Mouse (Mus musculus) CD4-positive, CD25-positive, alpha-beta regulatory T cell, adult 4 months (primary cell): ENCODE data around the gene 2010111I01Rik. TPM values are rescaled to one million over a fixed set of nuclear protein-coding genes. Genes with fewer than 3 reads are reported as not detected.

Source experiments
- ATAC-seq: one replicate; pipeline ENCODE4 v1.8.0; 2017
- polyA plus RNA-seq, 2 experiments: library from polyadenylated mRNA; unstranded; fragments of 100-300 nt; shearing (Covaris generic); gene quantifications; one replicate each; pipeline ENCODE4 v1.2.1; 2017

Gene 2010111I01Rik
- polyA plus RNA-seq, 2 experiments from 2014 or later, result 224 to 233 TPM

DNA sequence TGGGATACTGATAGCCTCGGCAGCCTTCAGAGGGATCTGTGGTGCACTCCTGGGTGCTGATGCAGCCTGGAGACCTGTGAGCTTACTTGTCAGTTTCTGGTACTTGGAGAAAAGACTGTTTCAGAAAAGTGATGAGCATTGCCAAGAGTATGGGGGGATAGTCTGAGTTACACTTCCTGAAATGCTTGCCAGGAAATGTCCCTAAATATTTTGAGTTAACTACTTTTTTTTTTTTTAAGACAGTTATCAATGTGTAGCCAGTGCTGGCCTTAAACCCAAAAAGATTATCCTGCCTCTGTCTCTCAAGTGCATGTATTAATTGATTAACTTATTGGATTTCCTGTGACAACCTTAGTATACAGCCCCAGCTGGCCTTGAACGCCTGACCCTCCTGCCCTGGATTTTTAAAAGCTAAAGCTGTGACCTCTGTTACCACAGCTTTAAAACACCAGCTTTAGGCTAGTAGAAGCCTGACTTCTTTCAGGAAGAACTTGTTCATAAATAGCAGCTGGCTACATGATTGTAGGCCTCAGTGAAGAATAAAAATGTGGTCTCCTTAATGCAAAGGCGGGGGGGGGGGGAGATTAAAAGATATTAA lies 150.6 kb downstream of the 2010111I01Rik start:
- ATAC-seq, result no peak

DNA sequence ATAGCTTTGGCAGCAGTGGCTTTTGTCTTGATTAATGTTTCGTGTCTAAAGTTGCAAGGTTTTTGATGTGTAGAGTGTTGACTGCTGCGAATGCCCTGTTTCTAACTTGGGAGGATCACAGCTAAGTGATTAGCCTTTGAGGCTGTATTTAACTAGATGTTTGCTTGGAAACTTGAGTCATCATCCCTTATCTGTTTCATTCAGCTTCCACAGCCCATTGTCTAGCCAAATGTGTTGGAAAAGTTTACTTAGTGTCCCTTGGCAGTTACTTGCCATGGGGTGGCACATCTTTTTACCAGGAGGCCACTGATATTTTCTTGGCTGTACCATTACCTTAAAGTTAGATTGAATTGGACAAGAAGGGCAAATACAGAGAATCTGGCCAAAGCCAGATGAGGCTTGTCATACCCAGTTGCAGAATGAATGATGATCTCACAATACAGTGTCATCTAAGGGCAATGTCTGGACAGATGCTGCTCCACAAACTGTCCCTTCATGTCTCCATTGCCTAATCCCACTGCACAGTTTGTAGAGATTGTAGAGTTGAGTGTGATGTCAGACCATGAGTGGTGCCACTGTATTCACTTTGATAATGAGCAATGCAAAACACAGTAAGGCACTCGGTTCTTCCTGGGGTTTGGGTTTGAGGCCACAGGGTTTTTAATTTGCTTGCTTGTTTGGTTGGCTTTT lies 152.9 kb downstream of the 2010111I01Rik start:
- ATAC-seq, result no peak

DNA sequence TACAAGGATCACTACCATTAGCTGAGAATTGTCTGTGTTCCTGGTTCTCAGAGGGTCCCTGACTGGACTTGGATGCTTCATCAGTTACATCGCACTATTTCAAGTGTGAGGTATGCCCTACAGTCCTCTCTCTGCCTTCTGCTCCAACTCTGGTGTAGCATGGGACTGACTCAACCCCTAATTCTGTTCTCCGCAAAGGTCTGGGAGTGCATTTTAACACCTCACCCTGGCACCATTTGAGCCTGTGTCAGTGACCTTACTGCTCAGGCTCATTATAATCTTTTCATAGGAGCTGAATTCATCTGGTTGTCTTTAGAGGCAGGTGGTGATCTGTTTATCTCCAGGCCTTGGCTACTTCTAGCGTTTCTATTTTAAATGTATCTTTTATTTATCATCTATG lies 154.0 kb downstream of the 2010111I01Rik start:
- no peak for ATAC-seq

DNA sequence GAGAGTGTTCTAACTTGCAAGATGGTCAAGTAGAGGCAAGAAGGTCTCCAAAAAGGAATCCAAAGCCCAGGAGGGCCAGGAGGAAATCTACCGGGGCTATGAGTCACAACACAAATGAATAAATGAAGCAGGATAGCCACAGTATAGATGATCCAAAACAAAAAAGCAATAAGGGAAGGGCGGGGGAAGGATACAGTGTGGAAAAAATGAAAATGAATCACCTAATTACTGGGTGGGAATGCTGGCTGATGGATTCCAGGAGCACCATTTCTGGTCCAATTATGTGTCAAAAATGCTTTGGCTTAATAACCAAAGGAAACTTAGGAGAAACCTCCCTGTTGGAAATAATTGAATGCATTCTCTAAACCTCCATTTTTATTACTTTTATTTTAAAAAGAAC lies 155.6 kb downstream of the 2010111I01Rik start:
- ATAC-seq, result no peak

DNA sequence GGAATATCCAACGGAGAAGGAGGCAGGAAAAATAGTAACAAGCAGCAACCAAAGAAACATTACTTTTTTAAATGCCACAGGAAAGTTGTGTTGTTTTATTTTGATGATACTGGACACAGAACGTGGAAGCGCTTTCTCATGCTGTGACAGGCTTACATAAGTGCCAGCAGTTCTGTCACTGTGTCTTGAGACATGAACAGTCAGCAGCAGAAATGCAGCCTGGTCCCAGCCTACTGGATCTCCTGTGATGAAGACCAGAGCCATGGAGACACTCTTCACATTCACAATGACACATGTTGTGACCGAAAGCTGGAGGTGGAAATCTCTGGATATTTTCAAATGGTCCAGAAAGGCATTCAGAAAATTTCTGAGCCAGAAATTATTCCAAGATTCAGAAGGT lies 157.1 kb downstream of the 2010111I01Rik start:
- no peak for ATAC-seq

DNA sequence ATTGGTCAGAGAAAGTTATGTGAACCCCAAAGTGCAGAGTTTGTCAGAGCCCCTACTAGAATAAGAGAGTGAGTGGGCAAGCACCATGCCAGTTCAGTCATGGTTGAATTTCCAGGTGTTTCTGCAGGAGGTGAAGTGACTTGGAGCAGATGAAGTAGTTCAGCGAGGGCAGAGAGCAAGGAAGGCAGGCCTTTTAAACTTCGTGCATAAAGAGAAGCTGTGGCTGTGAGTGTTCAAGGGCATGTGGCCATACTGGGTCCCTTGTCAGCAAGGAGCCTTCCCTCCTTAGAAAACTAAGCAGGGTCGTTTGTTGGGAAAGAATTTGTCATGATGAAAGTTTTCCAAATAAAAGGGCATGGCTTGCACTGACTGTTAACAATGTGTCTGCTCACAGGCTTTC lies 161.5 kb downstream of the 2010111I01Rik start:
- no peak for ATAC-seq

DNA sequence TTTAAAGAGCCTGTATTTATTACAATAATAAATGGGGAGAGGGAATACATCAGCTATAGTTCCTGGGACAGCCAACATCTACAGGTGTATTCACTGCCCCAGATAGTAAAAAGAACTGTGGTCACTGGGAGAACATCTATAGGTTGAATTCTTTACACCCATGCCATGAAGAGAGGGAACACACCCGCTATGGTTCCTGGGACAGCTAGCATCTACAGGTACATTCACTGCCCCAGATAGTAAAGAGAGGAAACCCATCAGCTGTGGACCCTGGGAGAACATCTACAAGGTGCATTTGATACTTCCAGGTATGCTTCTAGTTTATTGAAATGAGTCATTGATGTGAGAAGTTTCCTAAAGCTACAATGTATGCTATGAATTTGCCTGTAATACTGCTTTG lies 162.8 kb downstream of the 2010111I01Rik start:
- no peak for ATAC-seq

DNA sequence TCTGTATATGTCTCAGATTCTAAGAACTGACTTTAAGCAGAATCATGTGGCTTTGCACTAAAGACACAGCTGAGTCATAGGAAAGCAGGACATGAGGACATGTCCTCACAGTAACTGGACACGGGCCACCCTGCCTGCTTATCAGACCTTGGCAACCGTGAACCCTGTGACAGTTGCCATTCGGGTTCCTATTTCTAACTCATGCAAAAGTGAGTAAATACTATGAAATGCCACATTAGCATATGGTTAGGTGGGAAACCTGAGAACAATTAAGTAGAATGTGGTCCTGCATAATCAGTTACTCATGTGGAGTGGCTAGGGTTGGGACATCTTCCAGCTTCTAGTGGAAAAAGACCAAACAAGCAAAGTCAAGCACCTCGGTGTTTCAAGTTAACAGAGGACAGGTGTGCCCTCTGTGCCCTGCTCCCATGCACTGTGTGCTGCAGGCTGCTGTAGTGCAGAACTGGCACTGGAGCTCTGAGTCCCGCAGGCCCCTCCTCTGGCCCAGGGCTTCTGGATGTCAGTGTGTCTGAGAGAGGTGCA lies 170.3 kb downstream of the 2010111I01Rik start:
- ATAC-seq, result no peak

DNA sequence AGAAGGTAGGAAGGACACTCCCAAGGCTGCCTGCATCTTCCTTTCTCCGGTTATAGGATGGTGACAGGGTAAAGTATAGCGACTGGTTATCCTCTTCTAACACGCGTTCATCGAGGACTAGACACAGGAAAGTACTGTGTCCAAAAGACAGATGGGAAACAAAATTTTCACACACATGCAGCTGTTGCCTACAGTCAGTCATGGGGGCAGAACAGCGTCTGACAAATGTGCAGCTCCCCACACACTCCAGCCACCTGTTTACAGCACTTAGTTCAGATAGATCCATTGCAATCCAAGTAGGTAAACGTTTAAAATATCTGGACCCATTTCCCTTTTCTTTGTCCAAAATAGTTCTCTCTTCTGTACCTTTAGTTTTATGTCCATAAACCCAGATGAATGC lies 171.3 kb downstream of the 2010111I01Rik start:
- ATAC-seq, result no peak

DNA sequence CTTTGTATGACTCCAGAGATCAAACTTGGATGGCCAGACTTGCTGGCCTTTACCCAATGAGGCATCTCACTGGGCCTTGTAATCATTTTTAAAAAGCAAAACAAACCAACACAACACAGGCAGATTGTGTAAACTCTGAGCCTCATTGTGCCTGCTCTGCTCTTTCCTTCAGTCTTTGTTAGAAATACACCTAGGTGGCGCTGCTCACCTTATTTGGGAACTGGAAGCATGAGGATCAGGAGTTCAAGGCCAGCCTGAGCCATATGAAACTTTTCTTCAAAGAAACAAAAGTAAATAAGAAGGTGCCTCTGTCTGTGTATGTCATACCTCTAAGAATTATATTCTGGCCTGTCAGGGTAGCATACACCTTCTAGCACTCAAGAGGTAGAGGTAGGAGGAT lies 172.1 kb downstream of the 2010111I01Rik start:
- no peak for ATAC-seq

DNA sequence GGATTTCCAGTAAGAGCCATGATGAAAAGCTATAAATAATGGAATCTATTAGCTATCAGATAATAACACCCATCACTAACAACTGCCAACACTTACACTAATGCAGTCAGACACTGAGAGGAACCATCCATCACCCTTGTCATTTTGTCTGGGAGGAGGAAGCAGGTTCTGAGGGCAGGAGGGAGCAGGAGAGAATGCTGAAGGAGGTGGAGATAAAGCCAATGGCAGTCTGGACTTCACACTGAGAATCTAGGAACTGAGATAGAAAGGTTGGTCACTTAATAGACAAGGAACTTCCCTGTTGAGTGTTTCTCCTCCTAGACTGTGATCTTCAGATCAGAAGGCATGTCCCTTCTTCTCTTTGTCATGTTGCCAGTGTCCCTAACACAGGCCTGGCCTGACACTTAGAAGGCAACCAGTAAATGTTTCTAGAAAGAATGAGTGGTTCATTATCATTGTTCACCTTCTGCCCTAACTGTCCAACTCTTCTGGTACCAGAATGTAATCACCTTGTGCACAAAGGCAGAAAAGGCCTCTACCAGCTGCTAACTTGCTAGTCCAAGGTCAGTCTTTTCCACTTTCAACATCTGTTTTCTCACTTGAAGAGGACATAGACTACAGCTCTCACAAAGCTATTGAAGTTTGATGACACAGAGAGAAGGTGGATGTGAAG lies 173.8 kb downstream of the 2010111I01Rik start:
- no peak for ATAC-seq

DNA sequence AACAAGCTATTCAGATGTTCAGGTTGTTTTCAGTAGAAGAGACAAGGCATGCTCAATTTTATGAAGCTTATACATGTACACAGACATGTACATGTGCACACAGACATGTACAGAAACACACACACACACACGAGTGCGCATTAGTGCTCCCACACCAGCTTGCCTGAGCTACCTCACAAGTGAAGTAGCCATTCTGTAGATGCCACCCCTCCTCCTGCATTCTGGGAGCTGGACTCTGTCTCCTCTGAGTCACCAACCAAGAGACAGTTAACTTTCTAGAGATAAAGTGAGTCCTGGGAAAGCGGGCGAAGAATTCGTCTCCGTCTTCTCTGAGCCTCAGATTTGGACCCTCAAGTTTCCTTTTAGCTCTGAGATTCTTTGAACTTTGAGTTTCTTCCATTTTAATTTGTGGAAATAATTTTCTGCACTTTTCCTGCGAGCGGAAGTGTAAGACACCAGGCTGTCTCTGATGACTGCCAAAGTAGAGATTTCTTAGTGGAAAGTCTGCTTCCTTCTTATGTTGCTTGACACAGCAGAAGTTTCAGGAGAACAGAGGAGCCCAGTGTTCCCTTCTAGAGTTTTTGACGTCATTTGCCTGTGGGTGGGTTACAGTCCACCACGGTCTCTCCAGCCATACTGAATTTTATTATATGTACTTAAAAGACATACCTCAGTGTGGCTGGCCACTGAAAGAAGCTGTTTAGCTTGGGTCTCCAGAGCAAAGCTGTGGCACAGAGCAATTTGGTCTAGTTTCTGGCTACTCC lies 175.0 kb downstream of the 2010111I01Rik start:
- no peak for ATAC-seq

DNA sequence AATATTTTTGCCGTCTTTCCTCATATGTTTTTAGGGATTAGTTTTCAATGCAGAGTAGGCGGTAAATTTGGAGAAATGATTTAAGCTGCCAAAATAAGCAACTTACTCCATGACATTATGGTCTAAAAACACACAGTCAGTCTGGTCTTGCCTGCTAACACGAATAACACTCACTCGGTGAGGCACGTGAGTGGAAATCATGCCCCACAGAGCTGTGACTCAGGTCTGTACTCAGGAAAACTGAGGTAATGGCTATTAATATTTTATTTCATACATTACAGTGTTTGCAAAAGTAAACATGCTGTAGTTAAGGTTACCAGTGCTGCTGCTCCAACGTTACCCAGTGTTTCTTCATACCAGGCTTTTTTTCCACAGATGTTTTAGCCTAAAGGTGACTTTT lies 176.1 kb downstream of the 2010111I01Rik start:
- peak; percentile 56 for ATAC-seq

DNA sequence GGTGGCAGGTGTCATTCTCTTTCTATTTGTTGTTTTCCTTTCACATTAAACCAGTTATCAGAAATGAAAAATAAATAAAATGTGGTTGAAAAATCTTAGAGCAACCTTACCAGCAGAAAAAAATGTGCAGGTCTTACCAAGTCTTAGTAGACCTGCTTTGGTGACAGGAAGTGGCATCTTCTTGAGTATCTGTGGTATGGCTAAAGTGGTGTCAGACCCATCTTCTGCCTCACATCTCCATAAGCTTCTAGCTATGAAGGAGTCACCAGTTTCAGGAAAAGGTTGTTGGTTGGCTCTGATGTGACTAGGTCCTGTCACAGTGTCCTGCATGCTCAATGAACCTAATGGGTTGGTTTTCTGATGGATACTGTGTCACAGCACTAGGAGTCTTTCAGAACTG lies 176.6 kb downstream of the 2010111I01Rik start:
- ATAC-seq, result peak; percentile 78

DNA sequence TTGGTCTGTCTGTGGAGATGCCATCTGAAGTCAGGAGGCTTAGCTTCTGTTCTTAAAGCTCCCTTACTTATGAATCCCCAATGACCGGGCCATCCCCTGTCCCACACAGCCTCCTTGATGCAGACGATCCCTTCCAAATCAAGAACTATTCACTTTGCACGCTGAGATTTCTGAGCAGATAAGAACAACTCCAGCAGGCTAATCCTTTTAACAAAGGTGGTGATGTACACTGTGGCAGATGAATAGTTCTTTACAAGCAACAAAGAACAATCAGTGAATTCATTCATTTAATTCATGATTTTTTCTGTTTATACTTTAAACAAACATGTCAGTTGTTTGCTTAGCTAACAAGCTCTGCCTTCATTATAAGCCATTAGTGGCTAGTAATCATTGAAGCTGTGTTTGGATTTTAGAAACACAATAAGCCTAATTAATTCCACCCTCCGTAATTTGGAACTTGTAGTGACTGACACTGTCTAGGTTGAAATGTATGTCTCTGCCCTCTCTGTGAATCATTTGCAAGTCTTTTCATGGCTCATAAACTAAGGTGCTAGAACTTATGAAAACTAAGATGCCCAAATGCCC lies 182.0 kb downstream of the 2010111I01Rik start:
- no peak for ATAC-seq

DNA sequence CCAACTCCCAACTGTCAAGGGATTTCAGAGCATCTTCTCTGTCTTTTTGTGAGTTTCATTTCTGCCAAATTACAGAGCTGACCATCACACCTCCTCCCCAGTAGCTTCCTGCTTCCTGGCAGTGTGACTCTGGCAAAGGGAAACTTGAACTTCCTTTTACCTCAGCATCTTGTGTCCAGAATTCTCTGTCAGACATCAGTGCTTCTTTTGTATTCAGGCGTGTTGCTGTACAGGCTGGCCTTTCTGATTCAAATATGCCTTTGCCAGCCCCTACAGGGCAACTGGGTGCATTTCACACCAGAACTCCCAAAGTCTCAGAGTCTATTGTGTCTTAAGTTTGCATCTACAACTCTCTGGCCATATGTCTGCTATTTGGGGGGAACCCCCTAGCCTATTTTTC lies 183.5 kb downstream of the 2010111I01Rik start:
- ATAC-seq, result no peak

DNA sequence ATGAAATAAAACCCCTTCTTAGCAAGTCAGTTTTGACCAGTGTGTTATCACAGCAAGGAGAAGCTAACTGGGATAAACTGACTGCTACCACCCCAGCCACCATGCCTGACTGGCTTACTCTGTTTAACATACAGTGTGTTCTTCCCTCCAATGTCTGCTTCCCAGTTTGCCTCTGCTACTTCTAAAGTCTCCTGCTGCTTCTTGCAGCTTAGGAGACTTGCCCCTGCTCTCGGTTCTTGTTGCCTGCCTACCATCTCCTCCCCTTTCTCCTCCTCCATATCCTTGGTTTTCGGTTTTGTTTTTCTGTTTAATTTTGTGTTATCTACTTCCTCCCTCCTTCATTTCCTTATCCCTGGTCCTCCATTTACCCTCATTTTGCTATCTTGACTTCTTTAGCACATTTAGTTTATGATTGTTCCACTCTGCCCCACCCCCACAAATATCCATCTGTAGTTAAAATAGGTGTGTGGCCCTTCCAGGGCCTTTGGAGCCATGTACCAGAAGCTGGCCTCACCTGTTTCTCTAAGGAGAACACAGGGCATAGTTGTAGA lies 185.9 kb downstream of the 2010111I01Rik start:
- no peak for ATAC-seq

DNA sequence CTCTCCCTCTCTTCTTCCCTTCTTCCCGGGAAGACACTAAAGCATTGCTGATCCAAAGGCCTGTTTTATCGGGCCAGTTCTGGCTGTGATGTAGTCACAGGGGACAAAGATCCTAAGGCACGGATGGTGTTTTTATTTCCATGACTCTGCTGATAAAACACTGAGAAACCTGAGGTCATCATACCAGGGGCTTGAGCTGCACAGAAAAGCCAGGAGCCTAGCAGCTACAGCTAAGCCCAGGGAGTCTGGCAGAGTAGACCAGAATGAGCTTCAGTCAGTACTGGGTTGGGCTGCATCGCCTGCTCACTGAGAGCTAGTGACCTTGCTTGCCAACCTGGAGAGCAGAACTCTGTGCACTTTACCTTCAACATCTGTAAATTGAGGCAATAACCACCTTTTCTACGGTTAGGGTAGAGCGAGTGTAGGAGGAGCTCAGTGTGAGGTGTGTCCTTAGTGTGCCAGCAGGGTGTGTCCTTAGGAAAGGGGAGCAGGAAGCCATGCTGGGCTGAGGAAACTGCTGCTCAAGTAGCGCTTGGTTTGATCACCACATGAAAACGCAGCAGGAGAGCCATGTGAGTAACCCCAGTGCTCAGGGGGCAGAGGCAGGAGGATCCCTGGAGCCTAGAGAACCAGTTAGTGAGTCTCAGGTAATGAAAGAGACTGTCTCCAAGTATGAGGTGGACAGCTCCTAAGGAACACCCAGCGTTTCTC lies 186.5 kb downstream of the 2010111I01Rik start:
- ATAC-seq, result no peak

DNA sequence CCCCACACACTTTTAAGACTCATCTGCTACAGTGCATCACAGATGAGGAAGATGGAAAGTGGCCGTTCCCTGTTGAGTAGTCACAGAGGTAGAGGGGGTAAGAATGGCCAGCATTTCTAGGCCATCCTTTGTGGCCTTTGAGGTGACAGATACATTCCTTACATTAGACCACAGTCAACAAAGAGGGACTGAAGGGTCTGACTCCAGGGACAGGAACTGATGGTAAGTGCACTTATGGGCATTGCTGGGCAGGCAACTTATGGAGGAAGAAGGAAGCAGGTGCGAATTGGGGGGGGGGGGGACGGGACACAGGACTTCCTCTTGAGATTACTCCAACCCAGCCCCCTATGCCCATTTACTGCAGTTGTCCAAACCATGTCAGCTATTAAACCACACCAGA lies 187.8 kb downstream of the 2010111I01Rik start:
- no peak for ATAC-seq

DNA sequence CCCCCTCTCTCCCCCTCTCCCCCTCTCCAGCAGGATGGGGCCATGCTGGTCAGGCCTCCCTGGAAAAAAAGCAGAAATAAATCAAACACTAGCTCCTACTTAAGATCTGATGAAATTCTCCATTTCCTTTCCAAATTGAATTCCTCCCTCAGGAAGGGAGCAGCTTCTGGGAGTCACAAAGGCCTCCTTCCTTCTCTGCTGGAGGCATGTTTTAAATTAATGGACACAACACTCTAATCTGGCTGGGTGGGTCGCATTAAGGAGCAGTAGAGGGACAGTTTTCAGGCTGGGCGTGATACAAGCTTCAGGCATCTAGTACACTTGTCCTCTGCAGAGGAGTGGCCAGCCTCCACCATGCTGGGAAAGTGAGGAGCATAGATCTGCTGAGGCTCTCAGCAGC lies 188.7 kb downstream of the 2010111I01Rik start:
- no peak for ATAC-seq

DNA sequence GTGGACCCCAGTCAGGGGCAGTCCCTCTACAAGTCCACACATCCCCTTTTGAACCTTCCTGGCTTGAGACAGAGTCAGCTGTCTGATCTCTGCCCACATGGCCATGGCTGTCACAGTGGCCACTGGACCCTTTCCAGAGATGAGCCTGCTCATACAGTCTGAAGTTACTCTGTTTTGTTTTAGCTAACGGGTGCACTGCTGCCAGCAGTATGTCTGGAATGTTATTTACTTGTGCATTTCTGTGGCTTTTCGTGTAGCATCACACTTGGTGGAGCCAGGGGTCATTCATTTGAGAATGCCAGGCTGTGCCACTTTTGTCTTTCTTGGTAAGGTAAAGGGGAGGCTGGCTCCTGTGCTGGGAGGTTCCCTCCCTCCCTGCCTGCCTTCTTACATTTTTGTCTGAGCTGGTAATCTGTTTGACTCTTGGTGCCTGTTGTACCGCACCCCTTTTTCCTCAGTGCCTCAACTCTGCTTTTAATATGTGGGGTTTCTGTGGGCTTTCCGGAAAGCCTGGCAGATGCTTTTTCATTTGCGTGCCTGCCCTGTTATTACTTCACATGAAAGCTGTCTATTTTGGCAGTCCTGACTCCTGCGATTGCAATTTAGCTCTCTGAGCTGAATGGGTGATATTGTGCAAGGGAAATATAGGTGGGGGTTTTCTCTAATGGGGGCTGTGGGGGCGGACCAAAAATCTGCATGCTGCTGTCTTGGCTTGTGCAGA lies 190.3 kb downstream of the 2010111I01Rik start:
- no peak for ATAC-seq
